Mouse (Mus musculus): ENCODE data around the gene Gdf1. TPM values are rescaled to one million over a fixed set of nuclear protein-coding genes. Genes with fewer than 3 reads are reported as not detected.

Gdf1 gene
- total RNA-seq (2015; ENCODE audit: low replicate concordance) (not detected in 2 replicates), total RNA-seq (2017; ENCODE audit: low replicate concordance) (not detected in 2 replicates)

DNA sequence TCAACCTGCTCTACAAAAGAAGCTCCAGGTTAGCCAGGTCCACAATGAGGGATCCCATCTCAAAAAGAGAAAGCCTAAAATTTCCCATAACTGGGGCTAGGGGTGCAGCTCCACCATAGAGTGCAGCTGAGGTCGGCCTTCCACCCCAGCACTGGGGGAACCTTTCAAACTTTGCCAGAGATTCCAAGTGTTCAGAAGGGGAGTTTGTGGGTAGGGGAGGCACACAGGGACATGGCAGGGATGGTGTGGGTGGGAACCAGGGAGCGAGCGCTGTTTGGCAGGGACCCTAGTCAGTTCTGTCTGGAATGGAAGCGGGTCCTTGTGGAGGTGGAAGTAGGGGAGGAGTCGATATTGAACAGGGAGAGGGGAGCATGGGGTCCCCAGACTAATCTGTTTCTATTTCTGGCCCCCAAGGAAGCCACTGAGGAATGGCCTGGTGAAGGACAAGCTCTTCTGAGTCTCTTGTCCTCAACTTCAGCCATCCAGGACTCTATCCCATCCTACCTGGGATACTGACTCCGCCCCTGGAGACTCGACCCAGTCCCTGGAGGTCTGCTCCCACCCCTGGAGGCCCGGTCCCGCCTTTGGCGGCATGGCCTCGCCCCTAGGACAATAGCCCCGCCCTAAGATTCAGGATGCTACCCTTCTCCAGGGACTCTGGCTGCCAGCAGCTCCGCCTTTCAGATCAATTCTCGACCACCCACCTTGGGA is at the start of gene Gdf1:
Gene Gdf1, plus strand, starts transcription at position 694 of the 711 bp plus-strand sequence.
- ATAC-seq (replicated peaks; ENCODE audit: low FRiP score, poor library complexity, severe bottlenecking), result no peak

DNA sequence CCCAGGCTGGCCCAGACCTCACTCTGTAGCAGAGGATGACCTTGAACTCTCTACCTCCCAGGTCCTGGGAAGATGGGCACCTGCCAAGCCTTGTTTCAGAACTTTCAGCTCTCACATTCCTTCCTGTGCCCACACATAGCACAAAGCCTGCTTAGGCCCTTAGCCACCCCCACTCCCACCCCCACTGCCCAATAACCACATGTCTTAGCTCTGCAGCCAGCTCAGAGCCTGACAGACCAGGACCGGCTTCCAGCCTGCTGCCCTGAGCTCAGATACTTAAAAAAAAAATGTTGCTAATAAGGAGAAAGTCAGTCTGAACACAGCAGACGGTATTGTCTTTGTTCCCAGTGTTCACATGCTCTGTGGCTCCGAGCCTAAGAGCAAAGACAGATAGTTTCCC is 48.6 kb upstream of the Gdf1 start:
- ATAC-seq (replicated peaks; ENCODE audit: low FRiP score, poor library complexity, severe bottlenecking), result no peak

DNA sequence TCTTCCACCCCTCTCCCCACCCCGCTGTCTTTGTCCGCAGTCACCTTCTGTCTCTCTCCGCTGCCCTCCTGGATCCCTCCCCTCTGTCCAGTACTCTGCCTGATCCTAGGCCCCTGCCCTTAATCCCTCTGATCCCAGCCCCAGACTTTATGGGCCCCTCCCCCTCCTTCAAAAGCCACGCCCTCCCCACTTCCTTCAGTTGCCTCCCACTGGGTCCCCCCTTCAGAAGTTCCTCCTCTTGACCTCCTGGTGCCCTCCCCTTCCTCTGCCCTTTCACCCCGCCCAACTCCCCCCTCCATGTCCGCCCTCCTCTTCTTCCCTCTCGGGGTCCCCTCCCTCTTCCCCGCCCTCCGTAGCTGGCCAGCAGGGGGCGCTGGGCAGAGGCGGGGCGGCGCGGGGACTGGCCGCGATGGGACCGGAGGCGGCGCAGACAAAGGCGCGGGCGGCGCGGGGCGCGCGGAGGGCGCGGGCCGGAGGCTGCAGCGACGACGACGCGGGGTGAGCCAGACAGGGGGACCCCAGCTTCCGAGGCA is 46.9 kb upstream of the Gdf1 start, which contains the start of gene Homer3:
Gene Homer3, plus strand, starts transcription at position 225 of the 533 bp plus-strand sequence.
- no peak for ATAC-seq (replicated peaks; ENCODE audit: low FRiP score, poor library complexity, severe bottlenecking)

DNA sequence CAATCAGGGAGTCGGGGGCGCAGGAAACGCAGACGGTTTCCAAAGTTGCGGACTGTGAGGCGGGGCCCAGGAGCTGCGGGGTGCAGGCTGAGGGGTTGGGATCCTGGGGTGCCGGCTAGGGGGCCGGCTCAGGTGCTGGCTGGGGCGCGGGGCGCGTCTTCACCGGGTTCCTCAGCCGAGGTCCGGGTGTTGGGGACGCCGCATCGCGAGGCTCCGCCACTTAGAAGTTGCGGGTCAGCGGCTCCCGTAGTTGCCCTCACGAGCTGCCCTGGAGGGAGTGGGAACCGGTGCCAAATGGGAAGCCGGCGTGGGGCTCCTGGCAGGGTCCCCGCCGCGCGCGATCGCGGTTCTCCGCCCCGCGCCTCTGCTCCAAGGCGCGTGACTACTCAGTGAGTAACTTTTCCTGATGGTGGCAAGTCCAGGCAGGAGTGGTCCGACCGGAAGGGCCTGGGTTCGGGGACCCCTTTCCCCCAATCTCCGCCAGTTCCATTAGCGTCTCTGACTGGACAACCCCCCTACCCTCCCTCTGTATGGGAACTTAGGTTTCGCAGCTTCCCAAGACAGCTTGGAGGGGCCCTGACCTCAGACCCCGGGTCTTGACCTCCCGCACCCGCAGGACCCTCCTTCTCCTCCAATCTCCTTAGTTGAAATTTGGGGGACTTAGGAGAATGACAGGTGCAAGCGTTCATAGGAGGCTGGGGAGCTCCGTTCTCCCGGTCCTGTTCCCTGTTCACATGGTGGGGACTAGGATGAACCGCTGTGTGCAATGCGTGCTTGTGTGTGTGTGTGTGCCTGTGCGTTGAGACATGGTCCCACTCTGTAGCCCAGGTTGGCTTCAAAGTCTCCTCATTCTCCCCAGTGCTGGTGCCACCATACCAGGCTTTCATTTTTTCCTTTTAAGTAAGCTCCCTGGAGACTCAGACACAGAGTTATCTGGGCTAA is 46.2 kb upstream of the Gdf1 start:
- ATAC-seq (replicated peaks; ENCODE audit: low FRiP score, poor library complexity, severe bottlenecking), result no peak

DNA sequence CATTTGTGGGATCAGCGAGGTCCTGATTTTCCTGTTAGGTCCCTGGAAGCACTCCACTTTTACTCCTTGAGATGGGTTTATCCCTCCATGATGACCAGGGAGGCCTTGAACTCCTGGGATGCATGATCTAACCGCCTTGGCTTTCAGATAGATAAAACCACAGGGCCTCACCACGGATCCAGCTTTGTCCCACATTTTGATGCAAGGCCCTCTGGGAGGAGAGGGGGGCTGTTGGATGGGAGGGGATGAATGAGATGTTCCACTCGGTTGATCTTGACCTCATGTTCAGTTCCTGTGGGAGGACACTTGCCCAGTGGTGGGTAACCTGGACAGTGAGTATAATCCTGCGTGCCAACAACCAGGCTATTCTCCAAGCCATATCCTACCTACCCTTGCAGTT is 45.2 kb upstream of the Gdf1 start:
- ATAC-seq (replicated peaks; ENCODE audit: low FRiP score, poor library complexity, severe bottlenecking), result no peak

DNA sequence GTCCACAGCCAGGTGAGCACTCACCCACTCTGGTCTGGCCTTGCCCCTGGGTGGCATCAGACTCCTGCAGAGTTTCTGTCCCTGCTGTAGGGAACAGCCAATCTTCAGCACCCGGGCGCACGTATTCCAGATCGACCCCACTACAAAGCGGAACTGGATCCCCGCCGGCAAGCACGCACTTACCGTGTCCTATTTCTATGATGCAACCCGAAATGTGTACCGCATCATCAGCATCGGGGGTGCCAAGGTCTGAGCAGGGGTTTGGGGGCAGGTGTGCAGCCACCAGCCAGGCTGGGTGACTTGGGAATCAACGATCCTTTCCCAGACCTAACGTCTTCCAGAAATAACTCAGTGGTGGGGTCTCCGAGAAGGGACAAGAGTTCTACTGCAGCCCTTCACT is 44.3 kb upstream of the Gdf1 start:
- ATAC-seq (replicated peaks; ENCODE audit: low FRiP score, poor library complexity, severe bottlenecking), result no peak

DNA sequence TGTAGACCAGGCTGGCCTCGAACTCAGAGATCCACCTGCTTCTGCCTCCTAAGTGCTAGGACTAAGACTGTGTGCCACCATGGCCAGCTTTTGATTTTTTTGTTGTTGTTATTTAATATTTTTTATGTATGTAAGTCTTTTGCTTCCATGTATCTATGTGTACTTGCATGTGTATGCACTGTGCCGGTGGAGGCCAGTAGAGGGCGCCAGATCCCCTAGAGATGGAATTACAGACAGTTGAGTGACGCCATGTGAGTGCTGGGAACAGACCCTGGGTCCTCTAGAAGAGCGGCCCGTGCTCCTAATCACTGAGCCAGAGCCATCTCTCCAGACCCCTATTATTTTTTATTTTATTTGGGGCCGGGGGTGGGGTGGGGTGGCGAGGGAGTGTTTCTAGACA is 42.9 kb upstream of the Gdf1 start:
- ATAC-seq (replicated peaks; ENCODE audit: low FRiP score, poor library complexity, severe bottlenecking), result no peak

DNA sequence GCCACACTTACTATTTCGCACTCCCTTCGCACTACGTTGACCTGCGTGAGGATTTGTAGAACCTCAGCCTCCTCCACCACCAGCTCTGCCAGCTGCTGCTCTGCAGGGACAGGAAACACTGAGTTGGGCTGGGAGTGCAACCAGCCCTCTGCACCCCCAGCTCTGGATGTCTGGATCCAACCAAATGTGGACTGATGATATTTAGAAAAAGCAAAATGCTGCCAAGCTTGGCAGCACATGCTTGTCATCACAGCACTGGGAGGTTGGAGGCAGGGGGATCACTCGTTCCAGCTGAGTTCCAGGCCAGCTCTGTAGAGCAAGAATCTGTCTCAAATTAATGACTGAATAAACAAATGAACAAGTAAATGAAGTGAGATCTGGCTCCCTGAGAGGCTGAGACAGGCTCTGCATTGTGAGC is 35.6 kb upstream of the Gdf1 start:
- ATAC-seq (replicated peaks; ENCODE audit: low FRiP score, poor library complexity, severe bottlenecking), result no peak

DNA sequence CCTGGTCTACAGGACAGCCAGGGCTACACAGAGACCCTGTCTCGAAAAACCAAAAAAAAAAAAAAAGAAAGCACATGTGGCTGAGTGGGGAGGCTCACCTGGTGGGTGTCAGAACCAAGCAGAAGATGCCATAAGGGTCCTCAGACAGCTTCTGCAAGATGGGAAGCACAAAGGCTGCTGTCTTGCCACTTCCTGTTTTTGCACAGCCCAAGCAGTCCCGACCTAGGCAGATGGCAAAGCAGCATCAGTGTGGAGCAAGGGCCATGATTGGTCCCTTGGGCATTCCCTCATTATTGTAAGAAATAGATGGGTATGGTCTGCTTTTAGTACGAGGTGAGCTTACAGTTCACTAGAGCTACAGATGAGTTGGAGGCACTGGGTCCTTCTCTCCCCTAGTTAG is 28.7 kb upstream of the Gdf1 start:
- ATAC-seq (replicated peaks; ENCODE audit: low FRiP score, poor library complexity, severe bottlenecking), result no peak

DNA sequence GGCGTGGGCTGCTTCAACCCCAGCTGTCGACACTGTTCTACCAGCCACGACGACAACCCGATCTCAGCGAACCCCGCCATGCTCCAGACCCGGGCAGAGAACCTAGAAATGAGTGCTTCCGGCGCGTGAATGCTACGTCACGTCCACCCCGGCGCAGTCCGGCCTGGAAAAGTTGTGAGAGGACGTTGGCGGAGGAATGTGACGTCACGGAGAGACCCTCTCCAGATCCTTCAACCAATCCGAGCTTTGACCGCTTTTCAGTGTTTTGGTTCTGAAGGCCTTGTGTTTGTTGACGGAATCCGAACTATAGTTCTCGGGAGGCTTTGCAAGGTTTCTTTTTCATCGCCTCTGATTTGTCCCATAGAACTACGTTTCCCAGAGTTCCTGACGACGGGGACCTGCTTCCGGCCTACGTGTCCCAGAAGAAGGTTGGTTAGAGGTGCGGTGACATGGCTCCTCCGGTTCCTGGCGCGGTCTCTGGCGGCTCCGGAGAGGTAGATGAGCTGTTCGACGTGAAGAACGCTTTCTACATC is 27.2 kb upstream of the Gdf1 start, which contains the start of the genes Ddx49 and Cope:
Gene Ddx49, minus strand, starts transcription at position 132 of the 533 bp plus-strand sequence.
Gene Cope, plus strand, starts transcription at position 161 of the 533 bp plus-strand sequence.
- peak; percentile 93 for ATAC-seq (replicated peaks; ENCODE audit: low FRiP score, poor library complexity, severe bottlenecking)

DNA sequence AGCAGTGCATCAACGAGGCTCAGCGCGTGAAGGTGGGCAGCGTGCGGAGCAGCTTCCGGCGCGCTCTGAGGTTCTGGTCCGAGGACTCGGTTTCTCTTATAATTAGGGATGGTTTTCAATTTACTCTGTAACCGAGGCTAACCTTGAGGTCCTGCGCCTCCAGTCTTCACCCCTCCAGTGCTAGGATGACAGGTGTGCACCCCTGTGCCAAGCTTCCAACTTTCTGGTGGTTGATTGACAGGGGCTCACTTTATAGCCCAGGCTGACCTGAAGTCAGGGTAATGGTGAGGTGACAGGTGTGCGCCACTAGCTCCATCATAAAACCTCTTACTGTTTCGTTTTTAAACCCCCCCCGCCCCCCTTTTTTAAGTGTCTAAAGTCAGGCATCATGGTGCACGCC is 26.7 kb upstream of the Gdf1 start:
- ATAC-seq (replicated peaks; ENCODE audit: low FRiP score, poor library complexity, severe bottlenecking), result peak; percentile 8; the same call in 1 of the 2 replicates

DNA sequence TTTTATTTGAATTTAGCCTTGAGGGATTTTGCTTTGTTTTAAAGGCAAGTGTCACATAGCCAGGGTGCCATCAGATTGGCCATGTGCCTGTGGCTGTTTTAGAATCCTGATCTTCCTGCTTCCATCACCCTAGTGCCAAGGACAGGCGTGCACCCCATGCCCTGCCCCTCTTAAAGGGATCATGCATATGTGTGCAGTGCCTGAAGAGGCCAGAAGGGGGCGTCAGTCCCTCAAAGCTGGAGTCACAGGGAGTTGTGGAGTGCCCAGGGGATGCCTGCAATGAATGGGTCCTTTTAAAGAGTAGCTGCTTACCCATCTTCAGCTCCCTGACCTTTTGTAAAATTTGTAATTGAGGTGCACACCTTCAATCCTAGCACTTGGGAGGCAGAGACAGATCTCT is 20.3 kb upstream of the Gdf1 start:
- ATAC-seq (replicated peaks; ENCODE audit: low FRiP score, poor library complexity, severe bottlenecking), result 0 out of 2 replicates have a peak, but pooled peaks have one; percentile 18

DNA sequence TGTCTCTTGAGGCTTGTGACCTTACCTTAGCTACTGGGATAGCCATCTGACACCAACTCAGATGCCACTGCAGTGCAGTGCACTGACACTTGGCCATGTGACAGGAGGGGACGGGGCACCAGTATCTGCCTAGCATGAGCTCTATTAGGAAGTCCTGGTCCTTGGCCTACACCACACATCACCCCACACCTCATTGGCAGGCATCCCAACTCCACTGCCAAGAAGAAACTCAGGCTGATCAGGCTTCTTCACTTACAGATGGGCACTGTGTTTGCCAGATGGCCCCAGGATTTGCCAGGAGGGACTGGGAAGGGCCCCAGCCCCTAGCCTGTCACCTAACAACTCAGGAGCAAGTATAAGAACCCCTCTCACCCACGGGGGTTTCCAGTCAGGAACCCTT is 16.2 kb upstream of the Gdf1 start:
- ATAC-seq (replicated peaks; ENCODE audit: low FRiP score, poor library complexity, severe bottlenecking), result no peak

DNA sequence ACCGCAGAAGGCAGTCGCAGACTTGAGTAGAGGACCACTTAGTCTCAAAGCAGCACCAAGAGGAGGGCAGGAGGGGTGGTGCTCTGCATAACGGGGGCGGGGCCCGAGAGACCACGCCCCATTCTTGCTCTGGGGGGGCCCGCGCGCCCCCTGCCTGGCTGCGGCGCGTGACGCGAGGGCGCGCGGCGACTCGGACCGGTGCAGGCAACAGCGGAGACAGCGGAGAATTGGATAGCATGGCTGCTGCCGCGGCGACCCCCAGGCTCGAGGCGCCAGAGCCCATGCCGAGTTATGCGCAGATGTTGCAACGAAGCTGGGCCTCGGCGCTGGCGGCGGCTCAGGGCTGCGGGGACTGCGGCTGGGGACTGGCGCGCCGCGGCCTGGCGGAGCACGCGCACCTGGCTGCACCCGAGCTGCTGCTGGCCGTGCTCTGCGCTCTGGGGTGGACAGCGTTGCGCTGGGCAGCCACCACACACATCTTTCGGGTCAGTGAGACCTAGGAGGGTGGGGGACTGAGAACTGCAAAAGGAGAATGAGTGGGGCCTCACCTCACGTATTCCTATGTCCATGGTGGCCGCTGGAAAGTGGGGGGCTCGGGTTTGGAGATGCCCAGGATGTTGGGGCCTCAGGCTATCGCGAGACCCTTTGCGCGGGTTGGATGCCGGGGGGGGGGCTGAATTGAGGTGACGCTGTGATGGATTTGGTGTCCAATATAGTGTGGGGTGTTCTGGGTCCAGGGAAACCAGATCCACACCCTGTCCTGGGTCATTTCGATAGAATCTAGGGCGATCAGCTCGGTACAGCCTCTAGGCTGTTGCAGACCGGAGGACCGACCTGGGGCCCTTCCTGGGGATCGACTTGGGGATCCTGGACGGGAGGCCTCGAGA is 13.8 kb upstream of the Gdf1 start, which contains the start of gene Cers1:
Gene Cers1, plus strand, starts transcription at position 152 of the 887 bp plus-strand sequence.
- ATAC-seq (replicated peaks; ENCODE audit: low FRiP score, poor library complexity, severe bottlenecking), result no peak

DNA sequence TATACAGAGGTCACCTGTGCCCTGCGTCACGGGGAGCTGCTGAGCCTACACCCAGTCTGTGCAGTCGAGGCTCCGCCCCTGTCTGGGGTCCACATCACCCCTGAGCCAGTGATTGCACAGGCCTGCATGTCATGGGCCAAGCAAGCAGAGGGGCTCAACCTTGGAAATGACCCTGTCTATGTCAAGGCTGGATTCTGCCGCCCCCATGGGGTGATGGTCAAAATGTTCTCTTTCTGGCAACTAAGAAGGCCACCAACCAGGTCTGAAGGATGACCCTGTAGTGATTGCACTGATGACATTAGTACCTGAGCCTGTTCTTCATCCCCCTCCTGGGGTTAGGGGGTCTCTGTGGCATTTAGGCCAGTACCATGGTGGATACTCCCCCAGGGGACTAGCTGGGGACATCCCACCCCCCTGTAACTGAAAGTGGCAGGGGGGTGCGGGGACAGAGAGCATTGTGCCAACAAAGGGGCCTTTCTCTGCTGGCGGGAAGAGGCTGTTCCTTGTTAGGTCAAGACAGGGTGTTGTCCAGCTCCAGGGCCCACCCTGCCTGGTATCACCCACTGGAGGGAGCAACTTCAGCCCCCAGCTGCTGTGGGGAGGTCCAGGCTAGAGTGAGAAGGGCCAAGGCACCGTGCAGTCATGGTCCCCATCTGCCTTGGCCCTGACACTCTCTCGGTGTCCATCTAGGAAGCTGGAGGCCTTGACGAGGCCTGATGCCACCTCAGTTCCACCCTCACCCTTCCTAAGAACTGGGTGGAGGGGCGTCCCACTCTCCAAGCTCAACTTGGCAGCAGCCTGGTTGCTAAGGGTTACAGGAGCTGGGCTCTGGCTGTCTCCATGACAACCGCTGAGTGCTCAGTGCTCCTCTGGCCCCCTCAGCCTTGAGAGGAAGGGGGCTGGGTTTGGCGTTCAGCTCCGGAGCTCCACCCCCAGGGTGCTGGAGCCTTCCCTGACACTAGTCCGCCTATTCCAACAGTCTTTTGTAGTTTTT is 12.8 kb upstream of the Gdf1 start:
- ATAC-seq (replicated peaks; ENCODE audit: low FRiP score, poor library complexity, severe bottlenecking), result no peak

DNA sequence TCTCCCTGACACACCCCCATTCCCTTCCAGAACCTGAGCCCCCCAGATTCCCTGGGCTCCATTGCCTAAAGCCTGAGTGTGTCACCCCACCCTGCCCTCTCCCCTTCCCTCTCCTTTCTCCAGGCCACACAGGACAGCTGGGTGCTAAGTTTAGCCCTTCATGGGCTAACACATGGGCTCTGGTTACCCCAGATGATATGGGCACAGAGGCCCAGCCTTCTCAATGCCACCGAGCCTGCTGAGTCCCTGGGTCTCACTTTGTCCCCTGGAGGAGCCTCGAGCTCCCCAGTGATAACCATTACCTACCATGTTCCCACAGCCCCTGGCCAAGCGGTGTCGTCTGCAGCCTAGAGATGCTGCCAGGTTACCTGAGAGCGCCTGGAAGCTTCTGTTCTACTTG is 11.7 kb upstream of the Gdf1 start:
- no peak for ATAC-seq (replicated peaks; ENCODE audit: low FRiP score, poor library complexity, severe bottlenecking)

DNA sequence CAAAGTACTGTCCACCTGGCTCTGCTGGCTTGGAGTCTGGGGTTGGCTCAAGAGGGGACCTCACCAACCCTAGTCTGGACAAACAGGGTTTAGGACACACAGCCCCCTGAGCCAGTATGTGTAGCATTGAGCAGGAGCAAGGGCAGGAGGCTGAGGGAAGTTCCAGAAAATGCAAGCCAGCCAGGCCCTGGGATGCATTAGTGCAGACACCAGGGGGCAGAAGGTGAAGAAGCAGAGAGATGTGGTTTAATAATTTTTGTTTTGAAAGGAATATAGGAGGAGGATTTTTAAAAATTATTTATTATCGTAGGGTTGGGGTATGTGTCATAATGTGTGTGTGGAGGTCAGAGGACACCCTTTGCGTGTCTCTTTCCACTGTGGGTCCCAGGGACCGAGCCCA is 5.9 kb upstream of the Gdf1 start:
- no peak for ATAC-seq (replicated peaks; ENCODE audit: low FRiP score, poor library complexity, severe bottlenecking)

DNA sequence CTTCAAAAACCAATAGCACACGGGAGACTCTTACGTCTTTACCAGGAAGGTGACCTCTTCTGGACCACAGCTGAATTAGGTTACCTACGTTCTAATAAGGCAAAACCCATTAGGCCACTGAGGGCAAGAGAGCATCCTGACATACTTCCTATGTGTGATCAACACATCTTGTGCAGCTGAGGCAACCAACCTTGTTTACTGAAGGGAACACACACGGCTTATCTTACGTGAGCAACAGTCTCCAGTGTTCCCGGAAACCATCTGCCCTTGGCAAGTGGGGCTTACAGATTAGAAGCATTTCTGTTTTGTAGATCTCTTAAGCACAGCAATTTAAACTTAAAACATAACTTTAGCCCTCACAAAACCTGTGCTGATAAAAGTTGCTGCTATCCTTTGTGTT is 2.1 kb upstream of the Gdf1 start:
- ATAC-seq (replicated peaks; ENCODE audit: low FRiP score, poor library complexity, severe bottlenecking), result peak; percentile 77

Data from erythroid progenitor cell, adult 5-6 weeks (primary cell).